Mouse (Mus musculus) bone marrow, adult 2 months (tissue): Measurements from ENCODE around the gene Fam107b. TPM values are rescaled to one million over a fixed set of nuclear protein-coding genes. Genes with fewer than 3 reads are reported as not detected.

Experiments used
- H3K27ac ChIP-seq: fragments of 200-500 bp; 2 replicates; pipeline ENCODE4 v1.5.1; 2012; ENCODE audit warnings: low read depth, mild to moderate bottlenecking, control low read depth, inconsistent platforms, low read length; ENCODE audit not compliant: control insufficient read depth, poor library complexity, insufficient read depth
- H3K4me1 ChIP-seq: fragments of 200-500 bp; 2 replicates; pipeline ENCODE4 v1.6.1; 2011; ENCODE audit warnings: low read length; ENCODE audit not compliant: control insufficient read depth, insufficient read depth
- H3K4me3 ChIP-seq: fragments of 200-500 bp; replicated peaks from 2 replicates; pipeline ENCODE3; 2011; ENCODE audit warnings: mild to moderate bottlenecking, low read depth, low read length, control low read depth; ENCODE audit not compliant: control insufficient read depth
- CTCF ChIP-seq: fragments of 200-500 bp; IDR thresholded peaks from 2 replicates; pipeline ENCODE4 v1.5.1; 2011; ENCODE audit warnings: low read length, control low read depth; ENCODE audit not compliant: control insufficient read depth, insufficient read depth
- POLR2A ChIP-seq: fragments of 200-500 bp; IDR thresholded peaks from 2 replicates; pipeline ENCODE4 v1.6.1; 2011; ENCODE audit warnings: low read depth, mild to moderate bottlenecking, control low read depth, low read length, borderline replicate concordance; ENCODE audit not compliant: control insufficient read depth
- WGBS: fragments of 180-500 bp; shearing (Covaris S2); methylation state at CpG from one replicate; pipeline ENCODE4 v1.1.7; 2018; 5-methylcytosine and 5-hydroxymethylcytosine counted together
- polyA plus RNA-seq: library from polyadenylated mRNA; stranded (reverse); fragments of >200 nt; gene quantifications from 2 replicates; pipeline ENCODE4 v1.2.4, GENCODE M21; 2011; ENCODE audit warnings: low replicate concordance; ENCODE audit not compliant: missing spikeins, insufficient read depth, insufficient read length

Fam107b gene
- polyA plus RNA-seq, 1 experiment, result 71.1 TPM

DNA sequence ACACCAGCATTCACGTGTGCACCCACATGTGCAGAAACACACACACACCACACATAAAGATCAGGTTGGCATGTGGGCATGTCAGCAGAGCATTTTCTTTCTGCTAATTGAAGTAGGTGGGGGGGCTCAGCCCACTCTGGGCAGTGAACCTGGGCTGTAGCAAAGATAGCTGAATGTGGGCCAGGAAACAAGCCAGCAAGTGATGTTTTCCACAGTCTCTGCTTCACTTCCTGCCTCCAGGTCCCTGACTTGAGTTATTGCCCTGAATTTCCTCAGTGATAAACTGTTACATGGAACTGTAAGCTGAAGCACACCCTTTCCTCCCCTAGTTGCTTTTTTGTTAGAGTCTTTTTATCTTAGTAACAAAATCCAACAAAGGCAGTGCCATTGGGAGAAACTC, 6.1 kb downstream of the Fam107b start:
- Histone ChIP-seq H3K27ac (no peak overlapping the region), H3K4me3 (no peak overlapping the region), H3K4me1 (no peaks in the 10 kb centered on the region; the same call in none of the 2 replicates)
- TF ChIP-seq CTCF, result no peak
- no peak for TF ChIP-seq POLR2A
- WGBS, result 53% methylated on average over 1 of the region's 1 CpGs

DNA sequence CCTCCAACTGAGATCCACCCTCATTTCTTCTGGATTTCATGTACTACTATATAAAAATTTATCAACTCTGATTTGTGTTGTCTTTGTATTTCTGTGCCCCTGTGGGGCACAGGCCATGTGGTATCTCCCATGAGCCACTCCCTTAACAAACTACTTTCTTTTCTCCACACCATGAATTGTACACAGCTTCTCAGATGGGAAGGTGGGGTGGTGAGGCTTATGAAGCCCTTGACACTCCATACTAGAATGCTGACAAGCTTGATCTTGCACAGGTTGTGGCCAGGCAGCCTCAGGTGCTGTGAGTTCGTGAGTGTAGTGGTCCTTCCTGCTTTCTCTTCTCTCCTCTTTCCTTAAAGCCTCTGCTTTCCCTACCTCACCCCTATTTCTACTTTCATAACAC, 6.9 kb downstream of the Fam107b start:
- no peak overlapping the region for H3K4me3 ChIP-seq
- H3K4me1 ChIP-seq, result no peaks in the 10 kb centered on the region; the same call in none of the 2 replicates
- no peak for TF ChIP-seq POLR2A
- no peak for TF ChIP-seq CTCF
- H3K27ac ChIP-seq, result no peak overlapping the region
- 35% methylated on average over 1 of the region's 1 CpGs for WGBS

DNA sequence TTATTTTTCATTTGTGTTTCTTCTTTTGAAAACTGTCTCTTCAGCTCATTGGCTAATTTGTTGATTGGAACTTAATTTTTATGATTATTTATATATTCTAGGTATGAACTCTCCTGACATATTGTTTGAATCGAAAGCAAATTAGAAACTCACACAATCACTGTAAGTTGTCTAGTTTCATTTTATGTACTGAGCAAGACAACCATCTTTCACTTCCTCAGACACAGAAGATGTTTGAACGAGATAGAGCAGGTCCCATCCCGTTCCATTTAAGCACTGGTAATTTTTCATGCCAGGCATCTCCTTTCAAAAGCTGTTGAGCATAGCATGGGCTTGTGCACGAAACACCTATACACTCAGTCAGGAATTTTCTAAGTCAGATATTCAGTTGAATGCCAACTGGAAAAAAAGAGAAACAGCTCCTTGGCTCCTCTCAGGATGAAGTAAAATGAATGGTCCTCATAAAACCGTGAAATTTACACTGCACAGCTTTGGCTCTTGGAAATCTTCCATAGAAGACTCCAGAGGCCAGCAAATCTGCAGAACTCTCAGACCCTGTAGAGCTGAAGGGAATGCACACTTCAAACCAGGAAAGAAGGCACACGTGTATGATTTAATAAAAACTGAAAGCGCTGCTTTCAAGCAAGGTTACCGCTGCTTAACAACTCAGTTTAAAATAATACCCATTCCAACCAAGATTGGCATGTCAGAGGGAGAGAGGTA, 8.1 kb downstream of the Fam107b start:
- H3K27ac ChIP-seq, result no peak overlapping the region
- H3K4me1 ChIP-seq, result no peaks in the 10 kb centered on the region; the same call in none of the 2 replicates
- TF ChIP-seq POLR2A (no peak), CTCF (no peak)
- no peak overlapping the region for H3K4me3 ChIP-seq
- WGBS, result 49% methylated on average over 8 of the region's 8 CpGs

DNA sequence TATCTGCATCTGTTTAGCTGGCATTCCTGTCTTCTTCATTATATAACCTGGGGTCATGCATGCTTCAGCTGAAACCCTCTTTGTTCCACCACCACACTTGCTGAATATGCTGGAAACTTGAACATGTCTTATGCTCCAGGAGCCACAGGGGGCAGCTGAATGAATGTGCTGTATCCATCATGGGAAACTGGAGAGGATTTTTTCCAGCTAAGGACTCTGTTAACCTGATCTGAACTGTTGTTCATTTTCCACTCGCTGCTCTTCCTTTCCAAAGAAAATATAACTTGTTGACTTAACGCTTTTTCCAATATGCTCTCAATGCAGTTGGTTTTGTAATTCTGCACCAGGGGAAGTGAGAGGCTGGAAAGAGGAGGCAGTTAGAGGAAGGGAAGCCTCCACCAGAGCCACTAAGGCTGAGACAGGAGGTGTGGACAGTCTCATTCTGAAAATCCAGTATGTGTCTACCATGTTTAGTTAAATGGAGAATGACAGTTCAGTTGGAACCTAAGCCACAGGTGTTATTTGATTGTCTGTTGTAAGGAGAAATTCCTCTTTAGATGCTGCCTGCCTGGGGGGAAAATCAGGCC, 9.1 kb downstream of the Fam107b start:
- 54% methylated on average over 2 of the region's 2 CpGs for WGBS
- no peak overlapping the region for H3K27ac ChIP-seq

DNA sequence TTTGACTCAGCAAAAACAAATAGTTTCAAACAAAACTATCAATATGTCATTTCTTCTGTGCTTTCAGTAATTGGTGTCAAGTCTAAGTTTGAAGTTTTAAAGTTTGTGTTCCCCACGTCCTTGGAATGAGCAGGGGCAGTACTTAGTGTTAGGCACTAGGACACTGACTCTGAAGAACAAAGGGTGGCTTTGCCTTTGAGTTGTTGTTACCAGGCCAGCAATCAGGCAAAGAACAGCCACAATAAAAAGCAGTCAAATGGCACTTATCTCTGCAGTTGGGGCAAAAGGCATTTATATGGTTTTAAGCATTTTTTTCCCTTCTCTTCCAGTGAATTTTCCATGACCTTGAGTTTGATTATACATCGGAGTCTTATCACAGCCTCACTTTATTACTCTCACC, 12.5 kb downstream of the Fam107b start:
- TF ChIP-seq CTCF (no peak), POLR2A (no peak)
- Histone ChIP-seq H3K4me1 (no peaks in the 10 kb centered on the region; the same call in 1 of the 2 replicates), H3K4me3 (no peak overlapping the region), H3K27ac (no peak overlapping the region)
- WGBS, result 74% methylated on average over 2 of the region's 2 CpGs

More for the DNA sequence above, 9.1 kb downstream of the Fam107b start:
- TF ChIP-seq CTCF, result no peak
- H3K4me3 ChIP-seq, result no peak overlapping the region
- no peaks in the 10 kb centered on the region; the same call in none of the 2 replicates for H3K4me1 ChIP-seq

DNA sequence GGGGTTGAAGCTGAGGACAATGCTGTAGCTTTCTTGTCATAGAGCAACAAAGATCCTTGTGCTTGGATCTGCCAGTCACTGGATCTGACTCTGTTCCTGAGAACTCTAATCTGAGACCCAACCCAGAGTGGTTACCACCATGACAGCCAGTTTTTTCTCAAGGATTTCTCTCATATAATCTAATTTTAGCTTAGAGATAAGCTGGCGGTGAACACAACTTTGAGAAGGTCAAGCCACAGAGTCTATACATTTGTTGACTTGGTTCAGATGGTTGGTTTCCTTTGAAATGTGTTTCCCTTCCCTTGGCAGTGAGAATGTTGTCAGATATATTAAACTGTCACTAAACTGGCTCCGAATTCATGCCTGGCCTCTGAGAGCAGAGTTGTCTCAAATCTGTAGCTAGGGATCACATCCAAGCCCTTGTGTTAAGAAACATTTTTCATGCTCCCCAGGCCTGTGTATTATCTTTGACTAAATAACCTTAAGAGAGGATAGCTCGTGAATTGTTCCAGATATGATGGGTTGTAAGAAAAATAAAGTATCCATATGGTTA, 15.0 kb downstream of the Fam107b start:
- 61% methylated on average over 3 of the region's 3 CpGs for WGBS
- TF ChIP-seq POLR2A, result no peak
- no peak for TF ChIP-seq CTCF
- no peak overlapping the region for H3K4me3 ChIP-seq

DNA sequence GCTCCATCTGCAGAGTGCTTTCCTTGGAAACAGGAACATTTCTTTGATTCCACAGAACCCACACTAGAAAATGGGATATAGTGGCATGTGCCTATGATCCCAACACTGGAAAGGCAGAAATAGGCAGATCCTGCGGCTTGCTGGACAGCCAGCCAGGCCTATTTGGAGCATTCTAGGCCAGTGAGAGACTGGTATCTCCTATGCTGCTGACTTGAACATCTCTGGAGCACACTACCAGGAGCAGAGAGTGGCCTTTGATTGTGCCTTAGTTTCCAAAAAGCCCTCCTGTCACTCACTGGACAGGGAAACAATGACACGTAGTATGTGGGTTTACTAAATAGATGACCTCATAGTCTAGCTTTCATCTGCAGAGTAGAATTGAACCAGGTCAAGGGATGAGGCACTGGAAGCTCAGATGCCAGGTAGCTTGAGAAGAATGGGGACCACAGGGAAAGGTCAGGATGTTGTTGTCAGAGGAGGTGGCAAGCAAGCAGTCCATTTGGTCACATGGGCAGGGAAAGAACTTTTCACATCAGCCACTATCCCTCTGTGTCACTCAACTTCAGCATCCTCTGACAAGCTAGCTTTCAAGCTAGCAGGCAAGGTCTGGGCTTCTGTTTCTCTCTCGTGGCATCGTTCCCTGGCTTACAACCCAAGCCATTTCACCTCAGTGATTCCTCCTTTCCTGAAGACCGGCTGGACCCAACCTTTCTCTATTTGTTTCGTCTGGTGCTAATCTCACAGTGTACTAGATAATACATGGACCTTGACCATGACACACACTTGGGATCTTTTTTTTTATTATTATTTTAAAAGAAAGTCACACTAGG, 20.0 kb downstream of the Fam107b start:
- 87% methylated on average over 6 of the region's 6 CpGs for WGBS
- Histone ChIP-seq H3K4me3 (no peak overlapping the region), H3K27ac (no peak overlapping the region), H3K4me1 (no peaks in the 10 kb centered on the region)
- TF ChIP-seq CTCF, result no peak
- TF ChIP-seq POLR2A, result no peak

More for the DNA sequence above, 15.0 kb downstream of the Fam107b start:
- Histone ChIP-seq H3K4me1 (no peaks in the 10 kb centered on the region), H3K27ac (no peak overlapping the region)

DNA sequence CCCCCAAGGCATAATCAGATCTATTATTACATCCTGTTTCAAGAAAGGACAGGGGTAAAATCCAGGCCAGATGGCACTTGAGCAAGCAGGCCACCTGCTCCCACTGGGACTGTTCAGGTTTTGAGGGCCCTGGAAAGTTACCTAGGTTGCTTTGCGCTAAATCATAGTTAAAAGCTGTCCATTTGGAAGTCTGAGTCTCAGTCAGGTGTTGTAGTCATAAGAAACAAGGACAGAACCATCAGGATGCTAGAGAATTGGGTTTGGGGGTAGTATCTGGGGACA, 20.6 kb downstream of the Fam107b start:
- WGBS, result 88% methylated on average over 1 of the region's 1 CpGs
- TF ChIP-seq CTCF, result no peak
- no peak for TF ChIP-seq POLR2A
- H3K4me3 ChIP-seq, result no peak overlapping the region
- H3K27ac ChIP-seq, result no peak overlapping the region
- H3K4me1 ChIP-seq, result no peaks in the 10 kb centered on the region

DNA sequence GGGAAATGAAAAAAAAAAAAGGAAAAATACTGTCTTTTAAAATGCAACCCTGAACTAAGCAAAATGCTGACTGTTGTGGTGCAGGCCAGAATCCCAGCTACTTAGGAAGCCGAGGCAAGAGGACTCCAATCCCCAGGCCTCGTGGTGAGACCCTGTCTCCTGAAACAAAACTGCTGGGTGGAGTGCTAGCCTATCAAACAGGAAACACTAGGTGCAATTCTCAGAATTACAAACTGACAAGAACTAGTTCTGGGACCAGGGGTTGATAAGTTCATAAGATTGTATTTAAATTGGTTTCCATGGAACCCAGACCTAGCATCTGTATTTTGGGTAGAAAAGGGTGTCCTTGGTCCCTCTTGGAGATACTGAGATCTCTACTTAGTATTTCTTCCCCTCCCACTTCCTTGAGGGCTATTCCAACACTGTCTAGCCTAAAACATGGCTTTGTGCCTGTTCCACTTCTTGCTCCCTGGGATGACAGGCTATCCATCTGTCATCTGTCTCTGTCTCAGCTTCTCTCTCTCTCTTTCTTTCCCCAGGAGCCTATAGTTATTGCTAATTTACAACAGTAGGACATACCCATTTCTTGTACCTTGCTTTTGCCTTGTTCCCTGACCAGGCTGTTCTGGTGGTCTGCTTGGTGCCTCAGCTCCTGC, 24.5 kb downstream of the Fam107b start:
- 24% methylated on average over 2 of the region's 2 CpGs for WGBS
- no peak overlapping the region for H3K4me3 ChIP-seq

More for the DNA sequence above, 24.5 kb downstream of the Fam107b start:
- Histone ChIP-seq H3K4me1 (no peaks in the 10 kb centered on the region), H3K27ac (no peak overlapping the region)
- no peak for TF ChIP-seq CTCF
